In the genomic region with DNA sequence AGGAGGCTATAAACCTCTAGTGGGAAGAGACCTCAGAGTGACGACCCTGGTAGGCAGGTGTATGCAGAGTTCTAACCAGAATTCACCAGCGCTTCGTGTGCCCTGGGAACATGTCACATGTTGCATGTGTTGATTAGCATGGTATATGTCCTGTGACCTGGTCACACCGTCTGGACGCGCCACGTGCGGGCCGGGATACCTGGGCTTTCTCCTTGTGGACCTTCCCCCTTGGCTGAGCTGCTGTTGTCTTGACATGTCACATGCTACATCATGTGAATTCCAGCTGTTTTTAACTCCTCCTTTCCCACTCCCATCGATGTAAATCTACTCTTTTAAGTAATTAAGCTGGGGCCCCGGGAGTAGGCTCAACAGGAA, we compare ENCODE assay signal across 8 mouse cellular contexts. TPM values are rescaled to one million over a fixed set of nuclear protein-coding genes. Genes with fewer than 3 reads are reported as not detected.
A peak's percentile ranks its signal among the peaks of the same experiment; 100 is the strongest.
DNase-seq lines count a peak whose midpoint lies in the region; ATAC-seq and TF ChIP-seq lines count a peak whose summit lies in the region.

No protein-coding gene starts in this region.

- H3K4me1 ChIP-seq in lung, postnatal 0 days (ENCODE audit: insufficient read depth, low read depth, low read length), result peaks cover 6% of the 10 kb centered on the region; the same call in 1 of the 2 replicates
- H3K4me1 ChIP-seq in forebrain, embryonic 16.5 days (replicated peaks; ENCODE audit: control insufficient read depth, insufficient read depth, low read length), result peaks cover 11% of the 10 kb centered on the region
- peaks cover 25% of the 10 kb centered on the region for H3K4me1 ChIP-seq in limb, embryonic 13.5 days
- peaks cover 13% of the 10 kb centered on the region; the same call in 1 of the 2 replicates for H3K4me1 ChIP-seq in stomach, embryonic 16.5 days (ENCODE audit: control insufficient read depth, insufficient read depth, low read length)

- TF ChIP-seq EP300 in lung, postnatal 0 days (IDR thresholded peaks at IDR 0.05), result no peak

- H3K4me2 ChIP-seq in lung, postnatal 0 days (replicated peaks; ENCODE audit: low read depth, low read length), result peak overlapping the region; percentile 67
- H3K4me2 ChIP-seq in forebrain, embryonic 16.5 days (ENCODE audit: low read length), result peak overlapping the region; percentile 99
- H3K4me2 ChIP-seq in limb, embryonic 13.5 days (replicated peaks), result peak overlapping the region; percentile 84
- peak overlapping the region; percentile 84 for H3K4me2 ChIP-seq in stomach, embryonic 16.5 days (ENCODE audit: low read depth, low read length)

- ATAC-seq in lung, postnatal 0 days, result no peak
- ATAC-seq in forebrain, embryonic 16.5 days, result 0 out of 2 replicates have a peak, but pooled peaks have one; percentile 3
- ATAC-seq in limb, embryonic 13.5 days (ENCODE audit: low FRiP score, low read depth), result peak; percentile 30; the same call in 1 of the 2 replicates
- no peak for ATAC-seq in stomach, embryonic 16.5 days (ENCODE audit: insufficient read depth, low FRiP score)

- no peak overlapping the region for H3K4me3 ChIP-seq in lung, postnatal 0 days (ENCODE audit: low read depth, low read length)
- peak overlapping the region; percentile 53 for H3K4me3 ChIP-seq in forebrain, embryonic 16.5 days (replicated peaks; ENCODE audit: low read length)
- H3K4me3 ChIP-seq in limb, embryonic 13.5 days, result peak overlapping the region; percentile 46
- peak overlapping the region; percentile 49 for H3K4me3 ChIP-seq in stomach, embryonic 16.5 days (replicated peaks; ENCODE audit: low read length)

- no peak for TF ChIP-seq CTCF in lung, postnatal 0 days (IDR thresholded peaks at IDR 0.05)

- no peaks in the 10 kb centered on the region for H3K36me3 ChIP-seq in lung, postnatal 0 days (ENCODE audit: insufficient read depth, low read length)
- no peaks in the 10 kb centered on the region for H3K36me3 ChIP-seq in forebrain, embryonic 16.5 days (ENCODE audit: control insufficient read depth, insufficient read depth)
- H3K36me3 ChIP-seq in limb, embryonic 13.5 days, result no peaks in the 10 kb centered on the region
- no peaks in the 10 kb centered on the region for H3K36me3 ChIP-seq in stomach, embryonic 16.5 days (ENCODE audit: control insufficient read depth, insufficient read depth, low read length)

- no peak for DNase-seq in lung, postnatal 0 days (ENCODE audit: low spot score)
- DNase-seq in lung, postnatal 25 days (ENCODE audit: low spot score), result no peak
- DNase-seq in gastrocnemius, postnatal 25 days, result no peak
- no peak for DNase-seq in layer of hippocampus, postnatal 36 days
- no peak for DNase-seq in layer of hippocampus, postnatal 14 days (ENCODE audit: low spot score in 2 of 2)

- no peak overlapping the region for H3K9ac ChIP-seq in lung, postnatal 0 days (replicated peaks; ENCODE audit: low read depth)
- H3K9ac ChIP-seq in forebrain, embryonic 16.5 days (replicated peaks; ENCODE audit: low read depth, low read length), result peak overlapping the region; percentile 61
- no peak overlapping the region; the same call in 1 of the 2 replicates for H3K9ac ChIP-seq in limb, embryonic 13.5 days
- peak overlapping the region; percentile 72 for H3K9ac ChIP-seq in stomach, embryonic 16.5 days (ENCODE audit: low read length)

- WGBS in lung, postnatal 0 days, result 18% methylated on average over 11 of the region's 11 CpGs
- 12% methylated on average over 11 of the region's 11 CpGs for WGBS in forebrain, embryonic 16.5 days
- 12% methylated on average over 11 of the region's 11 CpGs for WGBS in limb, embryonic 13.5 days
- 18% methylated on average over 11 of the region's 11 CpGs for WGBS in stomach, embryonic 16.5 days

- H3K27me3 ChIP-seq in lung, postnatal 0 days (replicated peaks; ENCODE audit: insufficient read depth, low read length), result 0 out of 2 replicates have a peak, but pooled peaks cover 5% of the 10 kb centered on the region
- H3K27me3 ChIP-seq in forebrain, embryonic 16.5 days (replicated peaks; ENCODE audit: control insufficient read depth, insufficient read depth, low read length), result peaks cover 15% of the 10 kb centered on the region
- H3K27me3 ChIP-seq in limb, embryonic 13.5 days, result peaks cover 42% of the 10 kb centered on the region
- H3K27me3 ChIP-seq in stomach, embryonic 16.5 days (ENCODE audit: control insufficient read depth, insufficient read depth, low read length), result 0 out of 2 replicates have a peak, but pooled peaks cover 4% of the 10 kb centered on the region

- H3K27ac ChIP-seq in lung, postnatal 0 days (ENCODE audit: low read length), result no peak overlapping the region
- no peak overlapping the region for H3K27ac ChIP-seq in forebrain, embryonic 16.5 days (ENCODE audit: low read length)
- H3K27ac ChIP-seq in limb, embryonic 13.5 days, result no peak overlapping the region
- H3K27ac ChIP-seq in stomach, embryonic 16.5 days (ENCODE audit: low read length), result no peak overlapping the region

- no peaks in the 10 kb centered on the region for H3K9me3 ChIP-seq in lung, postnatal 0 days (ENCODE audit: low read length)
- no peaks in the 10 kb centered on the region for H3K9me3 ChIP-seq in forebrain, embryonic 16.5 days (ENCODE audit: control insufficient read depth, low read length)
- no peaks in the 10 kb centered on the region for H3K9me3 ChIP-seq in limb, embryonic 13.5 days
- H3K9me3 ChIP-seq in stomach, embryonic 16.5 days (replicated peaks; ENCODE audit: control insufficient read depth, low read length), result no peaks in the 10 kb centered on the region

RNA-seq across cellular contexts. Expression of gene Aqp3, which starts 0.6 kb away (rescaled TPM):
- polyA plus RNA-seq in lung, postnatal 0 days (2015; fragmentation: Nextera tagmentation; extraction: Ambion mirVana), result 8.7 and 15.3 TPM in 2 replicates
- 0.11 and 0.45 TPM in 2 replicates for polyA plus RNA-seq in forebrain, embryonic 16.5 days (2015; fragmentation: Nextera tagmentation; extraction: Ambion mirVana)
- 6.7 and 7.7 TPM in 2 replicates for polyA plus RNA-seq in limb, embryonic 13.5 days (2015; fragmentation: Nextera tagmentation; extraction: Ambion mirVana)
- polyA plus RNA-seq in stomach, embryonic 16.5 days (2015; fragmentation: Nextera tagmentation; extraction: Ambion mirVana), result 101 and 127 TPM in 2 replicates
- not detected for total RNA-seq in gastrocnemius, postnatal 25 days (2021)
- total RNA-seq in layer of hippocampus, postnatal 36 days (2021), result not detected
- total RNA-seq in layer of hippocampus, postnatal 14 days (2021), result under 1 TPM in 1 of 2 experiments, not detected in 1; 0.18 TPM

RNA-seq across cellular contexts. Expression of gene Nol6, which starts 25.7 kb away (rescaled TPM):
- 5.3 and 6.9 TPM in 2 replicates for polyA plus RNA-seq in lung, postnatal 0 days (2015; fragmentation: Nextera tagmentation; extraction: Ambion mirVana)
- 41.7 and 45.6 TPM in 2 replicates for polyA plus RNA-seq in forebrain, embryonic 16.5 days (2015; fragmentation: Nextera tagmentation; extraction: Ambion mirVana)
- polyA plus RNA-seq in limb, embryonic 13.5 days (2015; fragmentation: Nextera tagmentation; extraction: Ambion mirVana), result 26.0 and 28.9 TPM in 2 replicates
- 24.2 and 27.1 TPM in 2 replicates for polyA plus RNA-seq in stomach, embryonic 16.5 days (2015; fragmentation: Nextera tagmentation; extraction: Ambion mirVana)
- 10 to 100 TPM; 13.4 to 13.5 TPM for total RNA-seq in gastrocnemius, postnatal 25 days (2021)
- 100 to 1,000 TPM in 1 of 2 experiments, 10 to 100 TPM in 1; 96.0 to 103 TPM for total RNA-seq in layer of hippocampus, postnatal 36 days (2021)
- 10 to 100 TPM; 90.4 to 95.1 TPM for total RNA-seq in layer of hippocampus, postnatal 14 days (2021)

RNA-seq across cellular contexts. Expression of gene Ube2r2, which starts 37.0 kb away (rescaled TPM):
- 77.9 and 81.6 TPM in 2 replicates for polyA plus RNA-seq in lung, postnatal 0 days (2015; fragmentation: Nextera tagmentation; extraction: Ambion mirVana)
- 51.4 and 56.2 TPM in 2 replicates for polyA plus RNA-seq in forebrain, embryonic 16.5 days (2015; fragmentation: Nextera tagmentation; extraction: Ambion mirVana)
- 94.5 and 98.1 TPM in 2 replicates for polyA plus RNA-seq in limb, embryonic 13.5 days (2015; fragmentation: Nextera tagmentation; extraction: Ambion mirVana)
- polyA plus RNA-seq in stomach, embryonic 16.5 days (2015; fragmentation: Nextera tagmentation; extraction: Ambion mirVana), result 54.7 and 59.9 TPM in 2 replicates
- total RNA-seq in gastrocnemius, postnatal 25 days (2021), result 100 to 1,000 TPM; 105 to 110 TPM
- total RNA-seq in layer of hippocampus, postnatal 36 days (2021), result 10 to 100 TPM; 76.6 to 79.2 TPM
- 10 to 100 TPM; 77.6 to 78.2 TPM for total RNA-seq in layer of hippocampus, postnatal 14 days (2021)

RNA-seq across cellular contexts. Expression of gene Aqp7, which starts 50.6 kb away (rescaled TPM):
- polyA plus RNA-seq in lung, postnatal 0 days (2015; fragmentation: Nextera tagmentation; extraction: Ambion mirVana), result 0.10 and 0.24 TPM in 2 replicates
- 0.11 TPM in 1 of 2 replicates, not detected in the other for polyA plus RNA-seq in forebrain, embryonic 16.5 days (2015; fragmentation: Nextera tagmentation; extraction: Ambion mirVana)
- polyA plus RNA-seq in limb, embryonic 13.5 days (2015; fragmentation: Nextera tagmentation; extraction: Ambion mirVana), result 0.06 and 0.15 TPM in 2 replicates
- polyA plus RNA-seq in stomach, embryonic 16.5 days (2015; fragmentation: Nextera tagmentation; extraction: Ambion mirVana), result 0.40 and 0.45 TPM in 2 replicates
- total RNA-seq in gastrocnemius, postnatal 25 days (2021), result 10 to 100 TPM; 12.6 to 13.5 TPM
- total RNA-seq in layer of hippocampus, postnatal 36 days (2021), result not detected
- not detected for total RNA-seq in layer of hippocampus, postnatal 14 days (2021)

Comparison
In these comparisons a context has a peak if more than half of its experiments do, and no peak if none do; other contexts are left out.
1. ATAC-seq: peak in forebrain, embryonic 16.5 days (single experiment) and limb, embryonic 13.5 days (single experiment); none in lung, postnatal 0 days (single experiment) and stomach, embryonic 16.5 days (single experiment).
2. H3K9ac ChIP-seq: peak in forebrain, embryonic 16.5 days (single experiment) and stomach, embryonic 16.5 days (single experiment); none in lung, postnatal 0 days (single experiment) and limb, embryonic 13.5 days (single experiment).
3. Peak in every context shown above with its lines, with median percentiles within 50 percentile points of each other: H3K4me2 ChIP-seq.